Mouse (Mus musculus) stomach, embryonic 16.5 days (tissue): Measurements from ENCODE around the gene A530016L24Rik. TPM values are rescaled to one million over a fixed set of nuclear protein-coding genes. Genes with fewer than 3 reads are reported as not detected.

ENCODE experiments used
- ATAC-seq: fragments of 200-750 bp; cut with Nextera tagmentation; 2 replicates; pipeline ENCODE4 v1.8.0; 2017; ENCODE audit warnings: moderate number of reproducible peaks, moderate TSS enrichment; ENCODE audit not compliant: insufficient read depth, low FRiP score
- H3K27ac ChIP-seq: fragments of 300-500 bp; sonication (generic); 2 replicates; pipeline ENCODE4 v1.5.1; 2014; ENCODE audit warnings: low read length
- H3K27me3 ChIP-seq: fragments of 300-500 bp; sonication (generic); 2 replicates; pipeline ENCODE4 v1.6.1; 2014; ENCODE audit warnings: low read length, control low read depth, mixed read lengths; ENCODE audit not compliant: control insufficient read depth, insufficient read depth
- H3K36me3 ChIP-seq: fragments of 300-500 bp; sonication (generic); 2 replicates; pipeline ENCODE4 v1.6.1; 2014; ENCODE audit warnings: low read length; ENCODE audit not compliant: control insufficient read depth, insufficient read depth
- H3K4me1 ChIP-seq: fragments of 300-500 bp; sonication (generic); 2 replicates; pipeline ENCODE4 v1.6.1; 2014; ENCODE audit warnings: low read length, control low read depth, mixed read lengths; ENCODE audit not compliant: control insufficient read depth, insufficient read depth
- H3K4me2 ChIP-seq: fragments of 300-500 bp; sonication (generic); 2 replicates; pipeline ENCODE4 v1.6.1; 2014; ENCODE audit warnings: low read depth, low read length, mixed read lengths
- H3K4me3 ChIP-seq: fragments of 300-500 bp; sonication (generic); replicated peaks from 2 replicates; pipeline ENCODE4 v1.5.1; 2014; ENCODE audit warnings: mild to moderate bottlenecking, low read length
- H3K9ac ChIP-seq: fragments of 300-500 bp; sonication (generic); 2 replicates; pipeline ENCODE4 v1.6.1; 2014; ENCODE audit warnings: low read length
- H3K9me3 ChIP-seq: fragments of 300-500 bp; sonication (generic); replicated peaks from 2 replicates; pipeline ENCODE4 v1.6.1; 2016; ENCODE audit warnings: low read length, control low read depth; ENCODE audit not compliant: control insufficient read depth
- WGBS: fragments of 180-500 bp; shearing (Covaris S2); extraction: QIAGEN DNeasy Blood & Tissue Kit; methylation state at CpG from one replicate; pipeline ENCODE4 v1.1.7; 2014; 5-methylcytosine and 5-hydroxymethylcytosine counted together
- polyA plus RNA-seq: library from polyadenylated mRNA; unstranded; fragments of >200 nt; fragmentation: Nextera tagmentation; extraction: Ambion mirVana; gene quantifications from 2 replicates; pipeline ENCODE4 v1.2.1, GENCODE M21; 2015

The A530016L24Rik gene
- polyA plus RNA-seq, 1 experiment from 2014 or later = 0.22 TPM

- no peaks in the 10 kb centered on the region for H3K27me3 ChIP-seq
- ATAC-seq = no peak
- WGBS = 90% methylated on average over 12 of the region's 12 CpGs
- H3K4me3 ChIP-seq = no peak overlapping the region
- no peak overlapping the region for H3K27ac ChIP-seq
- no peak overlapping the region for H3K4me2 ChIP-seq
- no peaks in the 10 kb centered on the region for H3K9me3 ChIP-seq
- H3K9ac ChIP-seq = no peak overlapping the region
- no peaks in the 10 kb centered on the region for H3K36me3 ChIP-seq
- 0 out of 2 replicates have a peak, but pooled peaks cover 3% of the 10 kb centered on the region for H3K4me1 ChIP-seq
These were observed 51.1 kb downstream of the A530016L24Rik start for GRCm38 (mm10) chr12:112540321-112540720.

GRCm38 (mm10) chr12:112541483-112542091 lies 52.3 kb downstream of the A530016L24Rik start:
- Histone ChIP-seq H3K9ac (no peak overlapping the region), H3K27ac (no peak overlapping the region), H3K9me3 (no peaks in the 10 kb centered on the region), H3K4me1 (0 out of 2 replicates have a peak, but pooled peaks cover 3% of the 10 kb centered on the region), H3K27me3 (no peaks in the 10 kb centered on the region), H3K4me3 (no peak overlapping the region), H3K36me3 (no peaks in the 10 kb centered on the region), H3K4me2 (no peak overlapping the region)
- ATAC-seq = no peak
- WGBS = 72% methylated on average over 8 of the region's 8 CpGs

GRCm38 (mm10) chr12:112542257-112542919 lies 53.1 kb downstream of the A530016L24Rik start:
- H3K4me1 ChIP-seq = 0 out of 2 replicates have a peak, but pooled peaks cover 3% of the 10 kb centered on the region
- H3K27ac ChIP-seq = no peak overlapping the region
- peak; percentile 31; the same call in 1 of the 2 replicates for ATAC-seq

GRCm38 (mm10) chr12:112542920-112543300 lies 53.7 kb downstream of the A530016L24Rik start:
- H3K4me2 ChIP-seq = no peak overlapping the region
- no peaks in the 10 kb centered on the region for H3K9me3 ChIP-seq
- H3K4me1 ChIP-seq = 0 out of 2 replicates have a peak, but pooled peaks cover 3% of the 10 kb centered on the region
- H3K27ac ChIP-seq = no peak overlapping the region
- H3K27me3 ChIP-seq = no peaks in the 10 kb centered on the region
- ATAC-seq = peak; percentile 59; the same call in 1 of the 2 replicates
- no peak overlapping the region for H3K4me3 ChIP-seq
- no peaks in the 10 kb centered on the region for H3K36me3 ChIP-seq
- 6% methylated on average over 11 of the region's 11 CpGs for WGBS
- H3K9ac ChIP-seq = no peak overlapping the region

More at GRCm38 (mm10) chr12:112542257-112542919, 53.1 kb downstream of the A530016L24Rik start:
- Histone ChIP-seq H3K9ac (0 out of 2 replicates have a peak overlapping the region, but pooled peaks have one; percentile 11), H3K9me3 (no peaks in the 10 kb centered on the region), H3K27me3 (no peaks in the 10 kb centered on the region), H3K4me2 (no peak overlapping the region), H3K4me3 (no peak overlapping the region), H3K36me3 (no peaks in the 10 kb centered on the region)
- 57% methylated on average over 13 of the region's 13 CpGs for WGBS

GRCm38 (mm10) chr12:112543941-112544340 lies 54.7 kb downstream of the A530016L24Rik start:
- Histone ChIP-seq H3K27ac (no peak overlapping the region), H3K27me3 (no peaks in the 10 kb centered on the region), H3K36me3 (no peaks in the 10 kb centered on the region), H3K9ac (no peak overlapping the region), H3K4me2 (no peak overlapping the region), H3K9me3 (no peaks in the 10 kb centered on the region), H3K4me3 (no peak overlapping the region), H3K4me1 (0 out of 2 replicates have a peak, but pooled peaks cover 3% of the 10 kb centered on the region)
- WGBS = 64% methylated on average over 9 of the region's 9 CpGs
- ATAC-seq = no peak; the same call in 1 of the 2 replicates

GRCm38 (mm10) chr12:112544946-112545701 lies 55.9 kb downstream of the A530016L24Rik start:
- no peaks in the 10 kb centered on the region for H3K27me3 ChIP-seq
- WGBS = 43% methylated on average over 12 of the region's 12 CpGs
- H3K9ac ChIP-seq = no peak overlapping the region
- no peak overlapping the region for H3K4me3 ChIP-seq
- no peaks in the 10 kb centered on the region for H3K36me3 ChIP-seq
- H3K4me1 ChIP-seq = 0 out of 2 replicates have a peak, but pooled peaks cover 3% of the 10 kb centered on the region
- no peak overlapping the region for H3K4me2 ChIP-seq
- H3K9me3 ChIP-seq = no peaks in the 10 kb centered on the region
- no peak overlapping the region for H3K27ac ChIP-seq
- ATAC-seq = no peak

DNA sequence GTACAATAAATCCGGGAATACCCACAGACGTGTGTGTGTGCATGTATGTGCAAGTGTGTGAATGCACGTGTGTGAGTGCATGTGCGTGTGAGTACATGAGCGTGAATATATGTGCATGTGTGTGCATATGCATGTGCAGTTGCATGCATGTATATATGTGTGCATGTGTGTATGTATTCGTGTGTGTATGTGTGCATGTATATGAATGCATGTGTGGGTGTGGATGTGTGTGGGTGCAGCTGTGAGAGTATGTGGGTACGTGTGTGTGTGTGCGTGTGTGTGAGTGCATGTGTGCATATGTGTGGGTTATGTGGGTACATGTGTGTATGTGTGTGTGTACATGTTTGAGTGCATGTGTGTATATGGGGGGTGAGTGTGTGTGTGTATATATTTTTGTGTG lies 56.9 kb downstream of the A530016L24Rik start:
- 91% methylated on average over 8 of the region's 8 CpGs for WGBS
- H3K27ac ChIP-seq = no peak overlapping the region
- no peak overlapping the region for H3K4me2 ChIP-seq
- no peak overlapping the region for H3K4me3 ChIP-seq
- no peak for ATAC-seq
- H3K9ac ChIP-seq = no peak overlapping the region
- H3K4me1 ChIP-seq = 0 out of 2 replicates have a peak, but pooled peaks cover 3% of the 10 kb centered on the region
- H3K9me3 ChIP-seq = no peaks in the 10 kb centered on the region
- no peaks in the 10 kb centered on the region for H3K36me3 ChIP-seq
- no peaks in the 10 kb centered on the region for H3K27me3 ChIP-seq

DNA sequence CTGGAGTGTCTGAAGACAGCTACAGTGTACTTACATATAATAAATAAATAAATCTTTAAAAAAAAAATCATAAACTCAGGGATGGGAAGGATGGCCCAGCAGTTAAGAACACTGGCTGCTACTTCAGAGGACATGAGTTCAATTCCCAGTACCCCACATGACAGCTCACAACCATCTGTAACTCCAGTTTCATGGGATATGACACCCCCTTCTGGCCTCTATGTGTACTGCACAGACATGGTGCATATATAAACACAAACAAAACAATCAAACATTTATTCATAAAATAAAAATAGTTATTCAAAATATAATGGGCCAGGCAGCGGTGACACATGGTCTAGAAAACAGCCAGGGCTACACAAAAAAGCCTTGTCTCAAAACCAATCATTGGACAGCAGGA lies 60.0 kb downstream of the A530016L24Rik start:
- 97% methylated on average over 1 of the region's 1 CpGs for WGBS
- H3K9me3 ChIP-seq = no peaks in the 10 kb centered on the region
- no peaks in the 10 kb centered on the region for H3K36me3 ChIP-seq
- no peak overlapping the region for H3K4me2 ChIP-seq
- H3K27ac ChIP-seq = no peak overlapping the region
- H3K4me3 ChIP-seq = no peak overlapping the region
- no peak overlapping the region for H3K9ac ChIP-seq
- no peaks in the 10 kb centered on the region for H3K4me1 ChIP-seq
- no peaks in the 10 kb centered on the region for H3K27me3 ChIP-seq
- ATAC-seq = no peak
